Mouse (Mus musculus) cerebral cortex, adult 2 months (tissue): ENCODE measurements around the gene Lgr5.

Experiments used
- WGBS: fragments of 180-500 bp; shearing (Covaris S2); methylation state at CpG from one replicate; pipeline ENCODE4 v1.1.7; 2018; 5-methylcytosine and 5-hydroxymethylcytosine counted together

The Lgr5 gene

GRCm38 (mm10) chr10:115437286-115437685, 150.3 kb downstream of the Lgr5 start:
- WGBS = 85% methylated on average over 4 of the region's 4 CpGs

GRCm38 (mm10) chr10:115425351-115425750, 162.2 kb downstream of the Lgr5 start:
- WGBS = 64% methylated on average over 2 of the region's 2 CpGs

GRCm38 (mm10) chr10:115421976-115422375, 165.6 kb downstream of the Lgr5 start:
- WGBS = 84% methylated on average over 4 of the region's 4 CpGs

GRCm38 (mm10) chr10:115414056-115414455, 173.5 kb downstream of the Lgr5 start:
- WGBS = 69% methylated on average over 3 of the region's 3 CpGs

GRCm38 (mm10) chr10:115413496-115413895, 174.1 kb downstream of the Lgr5 start:
- WGBS = 93% methylated on average over 2 of the region's 2 CpGs

- 57% methylated on average over 6 of the region's 6 CpGs for WGBS
Measured at GRCm38 (mm10) chr10:115406393-115406792, 181.2 kb downstream of the Lgr5 start.
